Mouse (Mus musculus): Measurements from ENCODE around the gene Dpp9.
A peak's percentile ranks its signal among the peaks of the same experiment; 100 is the strongest.

GRCm38 (mm10) chr17:56162231-56162774 lies 56.4 kb downstream of the Dpp9 start, which contains the start of gene Tnfaip8l1:
- TF ChIP-seq CTCF (IDR thresholded peaks at IDR 0.05; ENCODE audit: low read depth) (peak; percentile 17; the same call in 1 of the 2 replicates), EP300 (IDR thresholded peaks at IDR 0.05; ENCODE audit: low read depth) (no peak)
